Mouse (Mus musculus) liver, embryonic 15.5 days (tissue): ENCODE results near the gene Ccdc171. TPM values are rescaled to one million over a fixed set of nuclear protein-coding genes. Genes with fewer than 3 reads are reported as not detected.

Source experiments
- ATAC-seq: fragments of 200-750 bp; cut with Nextera tagmentation; 2 replicates; pipeline ENCODE4 v1.8.0; 2017; ENCODE audit warnings: moderate number of reproducible peaks, mild to moderate bottlenecking, moderate library complexity; ENCODE audit not compliant: insufficient read depth
- H3K27ac ChIP-seq: fragments of 300-500 bp; sonication (generic); replicated peaks from 2 replicates; pipeline ENCODE4 v1.5.1; 2015; ENCODE audit warnings: mild to moderate bottlenecking, inconsistent platforms
- H3K27me3 ChIP-seq: fragments of 300-500 bp; sonication (generic); 2 replicates; pipeline ENCODE4 v1.6.1; 2015; ENCODE audit warnings: mild to moderate bottlenecking, inconsistent platforms
- H3K36me3 ChIP-seq: fragments of 300-500 bp; sonication (generic); replicated peaks from 2 replicates; pipeline ENCODE4 v1.6.1; 2015; ENCODE audit warnings: moderate library complexity, mild to moderate bottlenecking, inconsistent platforms
- H3K4me1 ChIP-seq: fragments of 300-500 bp; sonication (generic); replicated peaks from 2 replicates; pipeline ENCODE4 v1.6.1; 2015; ENCODE audit warnings: inconsistent platforms
- H3K4me2 ChIP-seq: fragments of 300-500 bp; sonication (generic); 2 replicates; pipeline ENCODE4 v1.6.1; 2015; ENCODE audit warnings: moderate library complexity, mild to moderate bottlenecking, inconsistent platforms
- H3K4me3 ChIP-seq: fragments of 300-500 bp; sonication (generic); replicated peaks from 2 replicates; pipeline ENCODE4 v1.5.1; 2015; ENCODE audit warnings: mild to moderate bottlenecking, inconsistent platforms
- H3K9ac ChIP-seq: fragments of 300-500 bp; sonication (generic); 2 replicates; pipeline ENCODE4 v1.6.1; 2015; ENCODE audit warnings: moderate library complexity, mild to moderate bottlenecking, inconsistent platforms
- H3K9me3 ChIP-seq: fragments of 300-500 bp; sonication (generic); replicated peaks from 2 replicates; pipeline ENCODE4 v1.6.1; 2016; ENCODE audit warnings: inconsistent platforms
- WGBS: fragments of 180-500 bp; shearing (Covaris S2); methylation state at CpG from one replicate; pipeline ENCODE4 v1.1.7; 2015; ENCODE audit warnings: mixed read lengths; ENCODE audit not compliant: insufficient replicate concordance; 5-methylcytosine and 5-hydroxymethylcytosine counted together
- polyA plus RNA-seq: library from polyadenylated mRNA; unstranded; fragments of >200 nt; fragmentation: Nextera tagmentation; extraction: Ambion mirVana; gene quantifications from 2 replicates; pipeline ENCODE4 v1.2.1, GENCODE M21; 2015

Ccdc171 gene
- polyA plus RNA-seq, 1 experiment from 2014 or later: 1.0 TPM

- H3K27ac ChIP-seq: no peak overlapping the region
- H3K9ac ChIP-seq: no peak overlapping the region
- no peak overlapping the region for H3K4me3 ChIP-seq
- no peaks in the 10 kb centered on the region for H3K4me1 ChIP-seq
- H3K4me2 ChIP-seq: no peak overlapping the region
- ATAC-seq: no peak
- WGBS: 63% methylated on average over 11 of the region's 11 CpGs
- no peaks in the 10 kb centered on the region for H3K36me3 ChIP-seq
- H3K27me3 ChIP-seq: no peaks in the 10 kb centered on the region
- H3K9me3 ChIP-seq: no peaks in the 10 kb centered on the region
Measured at GRCm38 (mm10) chr4:83719816-83720215, 194.5 kb downstream of the Ccdc171 start.

GRCm38 (mm10) chr4:83725136-83725535 is 199.8 kb downstream of the Ccdc171 start:
- ATAC-seq: no peak
- Histone ChIP-seq H3K9ac (no peak overlapping the region), H3K27me3 (no peaks in the 10 kb centered on the region), H3K4me2 (no peak overlapping the region), H3K27ac (no peak overlapping the region), H3K4me3 (no peak overlapping the region), H3K9me3 (no peaks in the 10 kb centered on the region), H3K36me3 (no peaks in the 10 kb centered on the region), H3K4me1 (no peaks in the 10 kb centered on the region)
- WGBS: 14% methylated on average over 2 of the region's 2 CpGs

GRCm38 (mm10) chr4:83739137-83739890 is 214.0 kb downstream of the Ccdc171 start:
- WGBS: 73% methylated on average over 9 of the region's 9 CpGs
- H3K4me2 ChIP-seq: no peak overlapping the region

GRCm38 (mm10) chr4:83739891-83740277 is 214.5 kb downstream of the Ccdc171 start:
- ATAC-seq: no peak
- H3K4me2 ChIP-seq: no peak overlapping the region
- H3K9ac ChIP-seq: no peak overlapping the region
- H3K27me3 ChIP-seq: no peaks in the 10 kb centered on the region
- H3K4me3 ChIP-seq: no peak overlapping the region
- no peaks in the 10 kb centered on the region for H3K9me3 ChIP-seq
- 40% methylated on average over 4 of the region's 4 CpGs for WGBS
- no peak overlapping the region for H3K27ac ChIP-seq
- H3K4me1 ChIP-seq: no peaks in the 10 kb centered on the region
- H3K36me3 ChIP-seq: no peaks in the 10 kb centered on the region

More at GRCm38 (mm10) chr4:83739137-83739890, 214.0 kb downstream of the Ccdc171 start:
- no peaks in the 10 kb centered on the region for H3K9me3 ChIP-seq
- no peaks in the 10 kb centered on the region for H3K4me1 ChIP-seq
- H3K4me3 ChIP-seq: no peak overlapping the region
- no peak overlapping the region for H3K27ac ChIP-seq
- H3K9ac ChIP-seq: no peak overlapping the region
- no peaks in the 10 kb centered on the region for H3K27me3 ChIP-seq
- no peaks in the 10 kb centered on the region for H3K36me3 ChIP-seq
- no peak for ATAC-seq

GRCm38 (mm10) chr4:83742806-83743460 is 217.6 kb downstream of the Ccdc171 start:
- Histone ChIP-seq H3K4me3 (no peak overlapping the region), H3K27ac (no peak overlapping the region), H3K4me1 (no peaks in the 10 kb centered on the region), H3K36me3 (no peaks in the 10 kb centered on the region), H3K4me2 (no peak overlapping the region), H3K9ac (no peak overlapping the region), H3K27me3 (no peaks in the 10 kb centered on the region), H3K9me3 (no peaks in the 10 kb centered on the region)
- no peak for ATAC-seq
- 79% methylated on average over 12 of the region's 12 CpGs for WGBS

GRCm38 (mm10) chr4:83775136-83775535 is 249.8 kb downstream of the Ccdc171 start:
- Histone ChIP-seq H3K4me1 (no peaks in the 10 kb centered on the region), H3K27ac (no peak overlapping the region), H3K9ac (no peak overlapping the region), H3K4me2 (no peak overlapping the region), H3K27me3 (no peaks in the 10 kb centered on the region), H3K36me3 (no peaks in the 10 kb centered on the region), H3K9me3 (no peaks in the 10 kb centered on the region), H3K4me3 (no peak overlapping the region)
- no peak for ATAC-seq
- 68% methylated on average over 6 of the region's 6 CpGs for WGBS

GRCm38 (mm10) chr4:83780044-83780443 is 254.7 kb downstream of the Ccdc171 start:
- H3K36me3 ChIP-seq: no peaks in the 10 kb centered on the region
- no peaks in the 10 kb centered on the region for H3K4me1 ChIP-seq
- no peaks in the 10 kb centered on the region for H3K9me3 ChIP-seq
- no peak overlapping the region for H3K4me2 ChIP-seq
- no peak overlapping the region for H3K27ac ChIP-seq
- no peak for ATAC-seq
- H3K4me3 ChIP-seq: no peak overlapping the region
- no peak overlapping the region for H3K9ac ChIP-seq
- WGBS: 70% methylated on average over 4 of the region's 4 CpGs
- H3K27me3 ChIP-seq: no peaks in the 10 kb centered on the region

- H3K4me2 ChIP-seq: no peak overlapping the region
- H3K27ac ChIP-seq: no peak overlapping the region
- H3K4me1 ChIP-seq: no peaks in the 10 kb centered on the region
- no peak overlapping the region for H3K9ac ChIP-seq
- no peak overlapping the region for H3K4me3 ChIP-seq
- WGBS: 37% methylated on average over 2 of the region's 2 CpGs
- no peaks in the 10 kb centered on the region for H3K36me3 ChIP-seq
- H3K27me3 ChIP-seq: no peaks in the 10 kb centered on the region
- no peak for ATAC-seq
- no peaks in the 10 kb centered on the region for H3K9me3 ChIP-seq
Measured at GRCm38 (mm10) chr4:83785115-83785514, 259.8 kb downstream of the Ccdc171 start.

GRCm38 (mm10) chr4:83791811-83792210 is 266.5 kb downstream of the Ccdc171 start:
- Histone ChIP-seq H3K4me1 (no peaks in the 10 kb centered on the region), H3K36me3 (no peaks in the 10 kb centered on the region), H3K4me3 (no peak overlapping the region), H3K9ac (no peak overlapping the region), H3K4me2 (no peak overlapping the region), H3K27ac (no peak overlapping the region), H3K27me3 (no peaks in the 10 kb centered on the region), H3K9me3 (no peaks in the 10 kb centered on the region)
- 59% methylated on average over 13 of the region's 13 CpGs for WGBS
- no peak for ATAC-seq

- H3K4me1 ChIP-seq: no peaks in the 10 kb centered on the region
- no peak overlapping the region for H3K4me3 ChIP-seq
- H3K27me3 ChIP-seq: no peaks in the 10 kb centered on the region
- no peaks in the 10 kb centered on the region for H3K36me3 ChIP-seq
- H3K4me2 ChIP-seq: no peak overlapping the region
- H3K9ac ChIP-seq: no peak overlapping the region
- H3K27ac ChIP-seq: no peak overlapping the region
- no peak for ATAC-seq
- H3K9me3 ChIP-seq: no peaks in the 10 kb centered on the region
- 36% methylated on average over 9 of the region's 9 CpGs for WGBS
Measured at GRCm38 (mm10) chr4:83794315-83794922, 269.1 kb downstream of the Ccdc171 start.

GRCm38 (mm10) chr4:83794930-83795459 is 269.6 kb downstream of the Ccdc171 start:
- WGBS: 57% methylated on average over 5 of the region's 5 CpGs
- Histone ChIP-seq H3K36me3 (no peaks in the 10 kb centered on the region), H3K4me3 (no peak overlapping the region)

More at GRCm38 (mm10) chr4:83794930-83795459, 269.6 kb downstream of the Ccdc171 start:
- Histone ChIP-seq H3K4me2 (no peak overlapping the region), H3K27ac (no peak overlapping the region), H3K9me3 (no peaks in the 10 kb centered on the region), H3K4me1 (no peaks in the 10 kb centered on the region), H3K9ac (no peak overlapping the region), H3K27me3 (no peaks in the 10 kb centered on the region)
- ATAC-seq: no peak
